Mouse (Mus musculus): Measurements from ENCODE around the gene Exoc2.

DNA sequence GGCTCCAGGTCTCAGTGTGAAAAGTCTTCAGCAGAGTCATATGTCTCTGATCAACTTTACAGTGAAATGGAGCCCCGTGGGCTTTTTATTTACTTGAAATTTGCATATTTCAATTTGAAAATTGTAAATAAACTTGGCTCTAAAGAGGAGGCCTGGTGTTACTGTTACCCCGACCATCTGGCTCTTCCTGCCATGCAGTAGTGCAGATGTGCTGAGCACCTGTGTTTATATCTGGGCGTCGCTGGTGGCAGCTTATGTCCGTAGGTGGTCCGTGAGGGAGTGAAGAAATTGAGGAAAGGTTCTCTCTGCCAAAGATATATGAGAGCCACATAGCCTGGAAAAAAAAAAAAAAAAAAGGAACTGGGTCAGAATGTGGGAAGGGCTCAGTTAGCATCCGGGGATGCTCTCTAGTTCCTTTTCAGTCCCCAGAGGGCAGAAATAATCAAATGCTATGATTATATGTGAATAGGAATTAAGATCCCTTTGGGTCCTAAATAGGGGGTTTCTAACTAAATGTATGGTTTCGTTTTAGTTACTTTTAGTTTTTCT lies 2.7 kb upstream of the Exoc2 start:
- TF ChIP-seq POLR2A (IDR thresholded peaks at IDR 0.05; ENCODE audit: borderline replicate concordance, control insufficient read depth, low read depth, low read length) (no peak), CTCF (IDR thresholded peaks at IDR 0.05; ENCODE audit: control insufficient read depth, insufficient read depth, low read length) (no peak)

Measured in bone marrow, adult 2 months (tissue).